Mouse (Mus musculus): ENCODE measurements around the gene Ndrg3. TPM values are rescaled to one million over a fixed set of nuclear protein-coding genes. Genes with fewer than 3 reads are reported as not detected.

Ndrg3 gene
- total RNA-seq (2023): 91.7 TPM

DNA sequence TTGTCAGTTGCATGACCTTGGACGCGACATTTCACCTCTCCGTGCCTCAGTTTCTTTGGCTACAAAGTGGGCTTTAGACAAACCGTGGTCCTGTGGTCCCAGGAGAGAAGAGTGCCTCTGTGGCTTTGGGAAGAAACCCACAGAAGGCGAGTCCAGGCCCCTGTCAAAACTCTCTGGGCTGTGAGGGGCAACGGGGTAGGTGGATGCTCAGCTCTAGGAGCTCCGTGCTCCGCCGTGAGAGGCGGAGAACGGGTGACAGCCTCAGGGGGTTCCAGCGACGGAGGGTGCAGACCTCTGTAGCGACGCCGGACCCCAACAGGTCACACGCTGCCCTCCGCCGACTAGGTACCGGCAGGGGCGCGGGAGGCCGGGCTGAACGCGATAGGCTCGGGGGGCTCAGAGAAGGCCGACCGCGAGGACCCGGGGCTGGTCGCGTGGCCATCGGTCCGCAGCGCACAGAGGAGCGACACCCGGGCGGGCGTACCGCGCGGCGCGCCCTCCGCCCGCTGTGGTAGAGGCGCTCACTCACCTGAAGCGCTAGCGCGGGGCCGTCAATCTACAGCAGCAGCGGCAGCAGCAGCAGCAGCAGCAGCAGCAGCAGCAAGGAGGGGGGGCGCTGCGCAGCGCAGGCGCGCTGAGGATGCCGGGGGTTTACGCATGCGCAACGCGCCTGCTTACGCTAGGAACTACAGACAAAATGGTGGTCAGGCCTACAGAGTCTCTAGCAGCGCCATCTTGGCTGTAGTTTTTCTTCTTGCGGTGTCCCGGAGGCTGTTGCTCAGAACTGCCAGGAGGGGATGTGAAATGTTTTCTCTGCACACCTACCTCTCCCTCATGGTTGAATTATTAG lies at the start of gene Ndrg3:
Gene Ndrg3, minus strand, starts transcription at position 587 of the 850 bp plus-strand sequence.

GRCm38 (mm10) chr2:157006511-157007233 lies 14.8 kb upstream of the Ndrg3 start, which contains the start of gene Dsn1:
Gene Dsn1, minus strand, starts transcription at chr2:157007154.

DNA sequence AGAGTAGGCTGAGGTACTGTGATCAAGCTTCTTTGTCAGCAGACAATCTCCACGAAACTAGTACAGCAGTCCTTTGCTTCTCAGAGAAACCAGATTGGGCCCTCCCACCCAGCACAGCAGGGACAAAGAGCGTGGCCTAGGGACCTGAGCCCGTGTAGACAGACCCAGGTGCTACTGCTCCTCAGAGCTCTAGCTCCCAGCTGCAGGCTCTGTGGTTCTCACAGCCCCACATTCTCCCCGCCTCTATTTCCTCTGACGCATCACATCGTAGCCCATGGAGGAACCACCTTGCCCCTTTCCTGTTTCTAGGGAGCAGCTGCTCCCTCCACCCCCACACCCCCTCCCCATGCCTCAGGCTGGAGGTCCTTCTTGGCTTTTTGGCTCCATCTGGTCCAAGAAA lies 104.8 kb downstream of the Ndrg3 start, which contains the start of gene Sla2:
Gene Sla2, minus strand, starts transcription at position 176 of the 400 bp plus-strand sequence.

Other genes with a start within 250 kb of the Ndrg3 start
- gene Myl9, start 216.6 kb downstream of the Ndrg3 start, total RNA-seq (2023): 2.3 TPM
- gene Tgif2, start 152.0 kb downstream of the Ndrg3 start, total RNA-seq (2023): 70.1 TPM
- gene 4930518I15Rik, start 134.1 kb downstream of the Ndrg3 start, total RNA-seq (2023): 4.4 TPM
- 61.3 TPM for gene Rab5if, start 128.9 kb downstream of the Ndrg3 start, total RNA-seq (2023)
- 29.3 TPM for gene Sla2, start 104.9 kb downstream of the Ndrg3 start, total RNA-seq (2023)
- gene Dsn1, start 15.1 kb upstream of the Ndrg3 start, total RNA-seq (2023): 14.2 TPM
- gene Soga1, start 87.2 kb upstream of the Ndrg3 start, total RNA-seq (2023): 0.68 TPM
- not detected for gene Tldc2, start 95.0 kb upstream of the Ndrg3 start, total RNA-seq (2023)
- gene Samhd1, start 143.2 kb upstream of the Ndrg3 start, total RNA-seq (2023): 382 TPM
- gene Rbl1, start 212.5 kb upstream of the Ndrg3 start, total RNA-seq (2023): 29.2 TPM